Mouse (Mus musculus) G1E (cell line): ENCODE measurements at regions not wholly inside any gene's neighbourhood (a gene's known extent, or its start where the extent isn't known, plus 50 kb on each side); places are given as distances from the start of the nearest gene placed in this dataset.
"Not testable (repeated sequence)": the region's sequence is repeated elsewhere in the genome, so short reads cannot be mapped to it uniquely, and the experiment has no call there.

ENCODE experiments used
- ATAC-seq: 2 replicates; pipeline ENCODE4 v1.8.0; 2016; ENCODE audit warnings: mild to moderate bottlenecking; ENCODE audit not compliant: insufficient number of reproducible peaks, poor library complexity, low FRiP score, severe bottlenecking; ENCODE audit errors: extremely low read depth
- DNase-seq: peaks from one replicate; pipeline ENCODE4 v3.0.0; 2012; ENCODE audit warnings: low spot score
- H3K27me3 ChIP-seq: 2 replicates; pipeline ENCODE4 v1.6.1; 2012; ENCODE audit warnings: mild to moderate bottlenecking, low read length, inconsistent platforms; ENCODE audit not compliant: insufficient read depth
- H3K36me3 ChIP-seq: replicated peaks from 2 replicates; pipeline ENCODE3; 2012; ENCODE audit warnings: mild to moderate bottlenecking, inconsistent platforms
- H3K4me1 ChIP-seq: 2 replicates; pipeline ENCODE4 v1.6.1; 2012; ENCODE audit warnings: low read depth, low read length, inconsistent platforms, mixed read lengths; ENCODE audit not compliant: insufficient read depth
- H3K4me3 ChIP-seq: 2 replicates; pipeline ENCODE4 v1.5.1; 2012; ENCODE audit warnings: low read depth, mild to moderate bottlenecking, inconsistent platforms, low read length, moderate library complexity, mixed read lengths
- H3K9me3 ChIP-seq: replicated peaks from 2 replicates; pipeline ENCODE4 v1.6.1; 2012; ENCODE audit warnings: inconsistent platforms
- CTCF ChIP-seq: IDR thresholded peaks from 2 replicates; pipeline ENCODE4 v1.5.1; 2012; ENCODE audit warnings: low read depth, low read length, inconsistent platforms, mixed read lengths
- GATA1 ChIP-seq: IDR thresholded peaks from 2 replicates; pipeline ENCODE4 v1.6.1; 2012; ENCODE audit warnings: borderline replicate concordance, low read length, inconsistent platforms, mixed read lengths
- GATA2 ChIP-seq: IDR thresholded peaks from 2 replicates; pipeline ENCODE4 v1.6.1; 2012; ENCODE audit warnings: low read depth, low read length, inconsistent platforms, borderline replicate concordance
- POLR2AphosphoS5 ChIP-seq: IDR thresholded peaks from 2 replicates; pipeline ENCODE4 v1.6.1; 2012; ENCODE audit warnings: low read depth, low read length, inconsistent platforms; ENCODE audit not compliant: insufficient replicate concordance
- TAL1 ChIP-seq: conservative IDR thresholded peaks from 2 replicates; pipeline ENCODE4 v1.6.1; 2012; ENCODE audit warnings: low read depth, low read length, inconsistent platforms, mixed read lengths

GRCm38 (mm10) chr15:59721420-59721819, 295.0 kb downstream of the 4933412E24Rik start:
- H3K4me1 ChIP-seq, result no peaks in the 10 kb centered on the region
- H3K9me3 ChIP-seq, result no peaks in the 10 kb centered on the region
- H3K36me3 ChIP-seq, result no peaks in the 10 kb centered on the region
- peaks cover 6% of the 10 kb centered on the region for H3K27me3 ChIP-seq
- ATAC-seq (no peak), DNase-seq (no peak)
- no peak overlapping the region for H3K4me3 ChIP-seq
- TF ChIP-seq CTCF (no peak), GATA1 (no peak), TAL1 (no peak), POLR2AphosphoS5 (no peak), GATA2 (no peak)

- no peak for TF ChIP-seq GATA2
- no peak for TF ChIP-seq TAL1
- no peak for TF ChIP-seq GATA1
- no peak for TF ChIP-seq CTCF
- TF ChIP-seq POLR2AphosphoS5, result no peak
- Histone ChIP-seq H3K4me3 (no peak overlapping the region), H3K36me3 (no peaks in the 10 kb centered on the region), H3K9me3 (no peaks in the 10 kb centered on the region), H3K27me3 (peaks cover 6% of the 10 kb centered on the region), H3K4me1 (no peaks in the 10 kb centered on the region)
- ATAC-seq (no peak), DNase-seq (no peak)
Observed at GRCm38 (mm10) chr15:59721018-59721417, 295.4 kb downstream of the 4933412E24Rik start.

DNA sequence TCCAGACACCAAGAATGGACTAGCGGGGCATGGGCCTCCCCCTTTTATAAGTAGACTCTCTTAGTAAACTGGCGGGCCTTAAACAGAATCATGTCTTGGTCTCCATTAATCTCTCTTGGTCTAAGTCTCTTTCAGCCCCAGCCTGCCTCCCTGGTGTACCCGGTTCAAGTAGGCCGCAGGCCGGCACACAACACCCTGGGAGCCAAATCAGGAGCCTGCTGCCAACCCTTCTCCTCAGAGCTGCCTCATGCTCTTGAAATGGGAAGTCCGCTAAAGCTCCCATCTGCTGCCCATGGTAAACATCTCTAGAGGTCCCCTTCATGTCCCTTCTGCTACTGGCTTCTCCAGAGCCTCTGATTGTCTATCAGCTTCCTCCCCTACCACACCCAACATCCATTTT, 296.3 kb downstream of the 4933412E24Rik start:
- DNase-seq, result no peak
- Histone ChIP-seq H3K27me3 (peaks cover 6% of the 10 kb centered on the region), H3K9me3 (no peaks in the 10 kb centered on the region), H3K4me3 (no peak overlapping the region), H3K36me3 (no peaks in the 10 kb centered on the region), H3K4me1 (no peaks in the 10 kb centered on the region)
- no peak for TF ChIP-seq POLR2AphosphoS5
- TF ChIP-seq TAL1, result no peak
- no peak for TF ChIP-seq GATA1
- TF ChIP-seq GATA2, result no peak
- TF ChIP-seq CTCF, result no peak
- ATAC-seq, result no peak

GRCm38 (mm10) chr15:59719383-59720128, 296.9 kb downstream of the 4933412E24Rik start:
- not testable (repeated sequence) for DNase-seq, H3K9me3 ChIP-seq, ATAC-seq, H3K4me1 ChIP-seq, H3K4me3 ChIP-seq, H3K27me3 ChIP-seq, H3K36me3 ChIP-seq

- Histone ChIP-seq H3K4me1 (no peaks in the 10 kb centered on the region), H3K36me3 (no peaks in the 10 kb centered on the region), H3K27me3 (peaks cover 23% of the 10 kb centered on the region), H3K9me3 (no peaks in the 10 kb centered on the region), H3K4me3 (no peak overlapping the region)
- DNase-seq (no peak), ATAC-seq (no peak)
- no peak for TF ChIP-seq POLR2AphosphoS5
- no peak for TF ChIP-seq GATA1
- no peak for TF ChIP-seq GATA2
- no peak for TF ChIP-seq CTCF
- no peak for TF ChIP-seq TAL1
Observed at GRCm38 (mm10) chr15:59716872-59717271, 299.5 kb downstream of the 4933412E24Rik start.

DNA sequence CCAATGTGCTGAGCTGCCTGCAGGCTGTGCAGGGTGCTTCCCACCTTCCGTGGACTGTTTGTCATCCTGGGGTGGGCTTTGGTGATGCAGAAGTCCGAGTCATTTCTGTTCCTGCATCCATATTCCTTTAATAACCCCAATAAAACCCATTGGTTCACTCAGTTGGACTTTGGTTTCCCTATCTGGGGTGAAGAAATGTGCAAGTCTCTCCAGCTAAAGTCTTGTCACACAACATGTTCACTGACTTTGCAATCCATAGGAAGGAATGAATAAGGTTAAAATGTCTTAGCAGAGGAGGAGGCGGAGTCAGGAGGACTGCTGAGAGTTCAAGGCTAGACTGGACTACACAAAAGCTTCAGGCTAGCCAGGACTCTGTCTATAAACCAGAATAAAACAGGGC, 300.5 kb downstream of the 4933412E24Rik start:
- H3K9me3 ChIP-seq, result no peaks in the 10 kb centered on the region
- no peaks in the 10 kb centered on the region for H3K4me1 ChIP-seq
- TF ChIP-seq POLR2AphosphoS5 (no peak), CTCF (no peak), TAL1 (no peak), GATA1 (no peak), GATA2 (no peak)
- H3K36me3 ChIP-seq, result no peaks in the 10 kb centered on the region
- DNase-seq (no peak), ATAC-seq (no peak)
- peaks cover 19% of the 10 kb centered on the region for H3K27me3 ChIP-seq
- H3K4me3 ChIP-seq, result no peak overlapping the region
